Mouse (Mus musculus): ENCODE measurements at regions not wholly inside any gene's neighbourhood (a gene's known extent, or its start where the extent isn't known, plus 50 kb on each side); places are given as distances from the start of the nearest gene placed in this dataset.

DNA sequence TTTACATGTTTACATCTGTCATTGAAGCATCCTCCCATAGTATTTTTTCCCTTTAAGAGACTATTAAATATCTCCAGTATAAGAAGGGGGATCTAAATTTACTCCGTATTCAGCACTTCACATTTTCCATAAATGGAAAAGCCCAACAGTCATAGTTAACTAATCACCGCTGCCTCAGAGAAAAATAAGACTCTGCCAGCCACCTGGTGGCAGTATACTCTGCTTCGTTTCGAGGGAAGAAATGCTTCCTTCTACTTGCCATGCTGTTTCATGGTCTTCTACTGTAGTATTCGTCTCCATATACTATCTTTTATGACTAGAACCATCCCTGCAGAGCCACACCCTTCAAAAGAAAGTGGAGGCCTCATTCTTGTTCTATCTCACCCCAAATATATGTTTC is 52.0 kb upstream of the Tro start:
- intact Hi-C loops (cut with DNase I), result no loop called here
- DNase-seq, result peak; percentile 10

Data from left cerebral cortex, postnatal 4 days (tissue).